Mouse (Mus musculus) heart, postnatal 14 days (tissue): Measurements from ENCODE around the gene Sptb. TPM values are rescaled to one million over a fixed set of nuclear protein-coding genes. Genes with fewer than 3 reads are reported as not detected.
A peak's percentile ranks its signal among the peaks of the same experiment; 100 is the strongest.

Source experiments
- DNase-seq, 2 experiments: peaks; one replicate each; pipeline ENCODE4 v3.0.0; 2021 to 2022
- intact Hi-C: fragments of 180-260 bp; cut with DNase I; formaldehyde crosslinking; loops from one replicate; pipeline ENCODE4 v1.15.1; 2025
- total RNA-seq, 2 experiments: library from RNA; stranded (reverse); gene quantifications; 2 replicates each; pipeline ENCODE4 v1.2.3; 2021

Gene Sptb
- total RNA-seq, 2 experiments from 2014 or later: 67.8 to 70.3 TPM

DNA sequence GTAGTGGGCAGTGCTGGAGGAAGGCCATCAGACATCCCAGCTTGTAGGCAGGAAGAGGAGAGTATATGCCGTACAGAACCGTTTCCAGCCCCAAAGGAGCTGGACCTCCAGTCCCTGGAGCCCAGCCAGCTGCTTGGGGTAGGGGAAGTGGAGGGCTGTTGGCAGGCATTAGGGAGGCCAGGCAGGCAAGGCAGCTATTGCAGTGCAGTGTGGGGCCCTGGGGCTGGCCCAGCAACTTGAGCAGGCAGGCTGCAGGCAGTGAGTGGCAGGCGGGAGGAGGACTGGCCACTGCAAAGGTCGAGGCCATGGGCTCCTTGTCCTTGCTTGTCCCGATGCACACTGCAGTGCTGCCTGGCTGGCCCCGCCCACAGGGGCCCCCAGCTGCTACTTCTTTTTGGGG, 127.5 kb downstream of the Sptb start:
- intact Hi-C loops: no loop called here
- DNase-seq: peak; percentile 51 to 57

DNA sequence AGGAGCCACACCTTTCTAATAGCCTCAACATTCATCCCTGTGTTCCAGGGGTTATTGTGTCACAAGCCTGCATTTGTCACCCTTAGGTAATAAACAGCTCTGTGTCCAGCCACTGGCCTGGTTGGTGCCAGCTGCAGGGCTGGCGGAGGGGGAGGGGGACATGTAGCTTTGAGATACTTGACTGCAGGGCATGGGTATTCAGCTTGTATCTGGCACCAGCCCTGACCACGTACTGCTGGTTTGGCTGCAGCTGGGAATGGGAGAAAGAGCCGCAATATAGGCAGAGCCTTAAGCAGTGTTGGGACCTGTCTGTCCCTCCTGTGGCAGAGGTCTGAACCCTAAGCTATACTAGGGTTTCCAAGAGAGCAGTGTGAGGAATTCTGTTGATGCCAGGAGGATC, 128.2 kb downstream of the Sptb start:
- intact Hi-C loops: no loop called here
- DNase-seq: no peak

DNA sequence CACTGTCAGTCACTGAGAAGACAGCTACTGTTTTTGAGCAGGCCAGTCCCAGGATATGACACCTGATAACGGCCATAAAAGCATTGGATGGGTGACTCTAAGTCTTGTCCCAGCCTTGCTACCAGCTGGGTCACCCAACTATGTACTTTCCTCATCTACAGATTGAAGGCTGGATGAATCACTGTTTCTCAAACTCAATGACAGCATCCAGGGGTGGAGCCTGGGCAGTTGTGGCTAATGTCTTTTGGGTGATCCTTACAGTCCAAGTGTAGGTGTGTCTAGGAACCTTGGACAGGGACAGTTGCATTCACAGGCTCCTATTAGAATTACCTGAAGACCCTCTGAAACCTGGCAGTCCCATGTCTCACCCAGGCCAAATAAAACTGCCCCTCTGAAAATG, 130.5 kb downstream of the Sptb start:
- no peak for DNase-seq
- intact Hi-C loops: no loop called here

DNA sequence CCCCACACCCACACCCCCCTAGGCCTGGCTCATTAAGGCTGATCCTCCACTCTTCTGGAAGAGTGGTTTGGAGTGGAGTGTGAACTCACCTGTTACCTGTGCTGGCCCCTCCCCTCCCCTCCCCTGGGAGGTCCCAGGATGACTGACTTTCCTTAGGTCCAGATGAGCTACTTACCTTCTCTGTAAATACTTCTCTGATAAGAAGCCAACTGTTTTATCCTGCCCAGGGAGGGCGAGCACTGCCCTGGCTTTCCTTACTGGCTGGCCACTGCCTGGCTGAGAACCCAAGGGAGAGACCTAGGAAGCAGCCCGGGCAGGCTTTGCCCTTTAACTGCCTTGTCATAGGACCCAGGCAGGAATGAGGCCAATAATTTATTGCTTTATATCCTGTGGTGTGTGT, 131.9 kb downstream of the Sptb start:
- intact Hi-C loops: no loop called here
- DNase-seq: no peak

DNA sequence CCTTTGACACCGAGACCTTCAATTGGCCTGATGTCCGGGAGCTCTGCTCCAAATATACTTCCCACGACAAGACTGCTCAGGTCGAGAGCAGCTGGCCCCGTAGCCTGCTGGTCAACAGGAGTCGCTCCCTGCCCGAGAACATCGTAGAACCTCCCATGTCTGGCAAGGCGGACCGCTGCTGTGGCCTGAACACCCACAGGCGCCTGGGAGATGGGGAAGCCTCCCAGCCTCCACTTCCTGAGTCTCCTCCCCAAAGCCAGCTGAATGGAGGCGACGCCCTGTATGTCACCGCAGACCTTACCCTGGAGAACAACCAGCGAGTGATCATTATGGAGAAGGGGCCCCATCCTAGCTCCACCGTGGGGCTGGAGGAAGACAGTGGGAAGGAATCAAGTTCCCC, 132.5 kb downstream of the Sptb start:
- intact Hi-C loops: no loop called here
- DNase-seq: no peak

DNA sequence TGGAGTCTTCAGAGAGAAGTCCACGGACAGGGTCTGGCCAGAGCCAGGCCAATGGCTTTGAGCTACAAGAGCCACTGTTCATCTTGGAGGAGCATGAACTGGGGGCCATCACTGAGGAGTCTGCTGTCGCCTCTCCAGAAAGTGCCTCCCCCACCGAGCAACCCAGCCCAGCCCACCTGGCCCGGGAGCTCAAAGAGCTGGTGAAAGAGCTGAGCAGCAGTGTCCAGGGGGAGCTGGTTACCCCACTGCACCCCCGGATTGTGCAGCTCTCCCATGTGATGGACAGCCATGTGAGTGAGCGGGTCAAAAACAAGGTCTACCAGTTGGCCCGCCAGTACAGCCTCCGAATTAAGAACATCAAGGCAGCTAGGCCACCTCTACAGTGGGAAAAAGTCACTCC, 133.5 kb downstream of the Sptb start:
- DNase-seq: no peak
- intact Hi-C loops: no loop called here

DNA sequence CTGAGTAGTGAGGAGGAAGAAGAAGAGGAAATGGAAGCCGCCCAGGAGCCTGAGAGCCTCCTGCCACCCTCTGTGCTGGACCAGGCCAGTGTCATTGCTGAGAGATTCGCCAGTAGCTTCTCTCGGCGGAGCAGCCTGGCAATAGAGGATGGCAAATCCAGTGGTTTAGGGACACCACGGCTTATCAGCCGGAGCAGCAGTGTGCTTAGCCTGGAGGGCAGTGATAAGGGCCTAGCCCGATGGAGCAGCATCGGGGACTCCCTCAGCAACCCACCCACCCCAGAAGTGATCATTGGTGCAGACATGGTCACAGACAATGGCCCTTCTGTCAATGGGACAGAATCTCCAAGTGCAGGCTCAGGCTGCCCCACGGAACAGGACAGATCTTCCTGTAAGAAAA, 134.3 kb downstream of the Sptb start:
- no peak for DNase-seq
- intact Hi-C loops: no loop called here

DNA sequence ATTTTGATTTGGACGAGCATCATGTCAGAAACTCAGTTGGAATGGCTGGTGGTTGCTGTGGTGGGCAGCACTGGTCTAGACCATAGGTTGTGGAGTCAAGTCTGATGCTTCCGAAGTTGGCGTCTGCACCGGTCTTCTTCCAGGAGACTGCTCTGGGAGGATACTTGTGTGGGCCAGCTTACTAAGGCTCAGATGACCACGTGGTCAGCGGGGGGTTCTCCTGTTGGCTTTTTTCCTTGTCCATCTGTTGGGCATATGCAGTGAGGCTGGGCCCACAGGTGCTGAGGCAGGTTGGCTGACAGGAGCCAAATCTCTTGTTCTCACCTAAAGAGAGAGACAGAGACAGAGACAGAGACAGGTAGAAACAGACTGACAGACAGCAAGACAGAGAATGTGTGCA, 135.5 kb downstream of the Sptb start:
- no peak for DNase-seq
- intact Hi-C loops: no loop called here

DNA sequence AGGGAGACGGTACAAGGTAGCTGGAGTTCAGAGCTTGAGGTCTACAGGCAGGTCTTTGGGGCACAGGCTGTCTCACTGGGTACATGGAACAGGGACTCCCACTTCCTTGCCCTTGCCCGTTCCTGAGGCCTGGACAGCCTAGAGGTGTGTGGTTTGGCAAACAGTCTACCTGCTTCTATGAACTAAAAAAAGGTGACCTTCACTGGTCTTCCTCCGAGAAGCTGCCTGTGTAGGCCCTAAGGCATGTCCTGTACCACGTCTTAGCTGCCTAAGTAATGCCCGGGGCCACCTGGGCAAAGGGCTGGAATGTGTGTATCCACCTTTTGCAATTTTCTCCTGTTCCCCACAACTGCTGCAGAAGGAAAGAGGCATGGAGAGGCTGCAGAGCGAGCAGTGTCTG, 137.0 kb downstream of the Sptb start:
- DNase-seq: no peak
- intact Hi-C loops: no loop called here

DNA sequence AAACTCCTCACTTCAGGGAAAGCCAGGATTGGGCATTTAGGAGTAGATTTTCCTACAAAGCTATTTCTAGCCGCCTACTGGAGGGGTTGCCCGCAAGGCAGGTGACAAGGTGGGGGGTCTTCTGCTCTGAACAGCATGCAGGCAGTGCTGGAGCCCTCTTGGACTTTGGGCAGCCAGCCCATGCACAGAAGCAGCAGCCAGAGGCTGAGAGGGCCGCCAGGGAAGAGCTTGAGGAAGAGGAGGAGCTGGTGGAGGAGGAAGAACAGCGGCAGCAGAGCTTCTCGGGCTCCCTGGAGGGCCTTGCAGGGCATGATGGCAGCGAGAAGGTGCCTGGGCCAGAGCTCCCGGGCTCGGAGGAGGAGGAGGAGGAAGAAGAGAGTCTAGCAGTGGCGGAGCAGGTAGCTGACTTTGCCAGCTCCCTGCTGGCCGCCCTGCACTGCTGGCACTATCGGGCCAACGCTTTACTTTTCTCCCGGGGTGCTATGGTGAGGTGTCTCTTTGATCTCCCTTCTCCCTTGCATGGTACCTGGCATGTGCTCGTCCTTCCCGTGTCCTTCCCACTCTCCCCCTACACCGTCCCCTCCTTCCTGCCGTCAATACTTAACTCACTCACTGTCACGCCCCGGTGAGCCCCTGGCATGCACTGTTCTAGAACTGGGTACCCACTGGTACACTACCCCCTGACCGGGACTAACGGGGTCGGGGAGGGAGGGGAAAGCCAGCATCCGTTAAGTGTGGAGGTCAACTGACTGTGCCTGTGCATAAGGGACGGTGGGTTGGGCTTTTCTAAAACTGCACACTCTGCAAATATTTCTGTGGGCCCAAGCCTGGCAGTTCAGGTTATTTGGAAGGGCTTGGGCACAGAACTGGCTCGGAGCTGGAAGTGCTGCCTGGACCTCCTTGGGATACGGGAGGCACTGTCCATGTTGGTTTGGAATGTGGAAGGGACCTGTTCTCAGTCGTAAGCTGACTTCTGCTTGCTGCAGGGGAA, 137.8 kb downstream of the Sptb start:
- intact Hi-C loops: no loop called here
- DNase-seq: no peak

DNA sequence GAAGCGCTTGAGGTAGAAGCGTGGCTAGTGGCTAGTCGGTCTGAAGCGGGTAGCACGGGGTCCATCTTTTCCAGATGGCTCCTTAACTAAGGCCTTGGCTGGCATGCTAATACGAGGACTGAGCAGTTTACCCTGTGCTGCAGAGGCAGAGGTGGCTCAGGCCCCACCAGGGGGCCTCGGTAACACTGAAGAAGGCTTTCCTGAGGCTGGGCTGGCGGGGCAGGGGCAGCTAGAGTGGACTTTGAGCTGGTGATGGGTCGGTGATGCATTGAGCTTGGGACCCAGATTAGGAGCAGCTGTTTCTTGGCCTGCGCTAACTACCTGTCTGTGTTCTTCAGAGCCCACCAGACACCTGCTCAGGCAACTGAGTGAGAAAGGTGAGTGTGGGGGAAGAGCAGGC, 139.1 kb downstream of the Sptb start:
- DNase-seq: no peak
- intact Hi-C loops: no loop called here

DNA sequence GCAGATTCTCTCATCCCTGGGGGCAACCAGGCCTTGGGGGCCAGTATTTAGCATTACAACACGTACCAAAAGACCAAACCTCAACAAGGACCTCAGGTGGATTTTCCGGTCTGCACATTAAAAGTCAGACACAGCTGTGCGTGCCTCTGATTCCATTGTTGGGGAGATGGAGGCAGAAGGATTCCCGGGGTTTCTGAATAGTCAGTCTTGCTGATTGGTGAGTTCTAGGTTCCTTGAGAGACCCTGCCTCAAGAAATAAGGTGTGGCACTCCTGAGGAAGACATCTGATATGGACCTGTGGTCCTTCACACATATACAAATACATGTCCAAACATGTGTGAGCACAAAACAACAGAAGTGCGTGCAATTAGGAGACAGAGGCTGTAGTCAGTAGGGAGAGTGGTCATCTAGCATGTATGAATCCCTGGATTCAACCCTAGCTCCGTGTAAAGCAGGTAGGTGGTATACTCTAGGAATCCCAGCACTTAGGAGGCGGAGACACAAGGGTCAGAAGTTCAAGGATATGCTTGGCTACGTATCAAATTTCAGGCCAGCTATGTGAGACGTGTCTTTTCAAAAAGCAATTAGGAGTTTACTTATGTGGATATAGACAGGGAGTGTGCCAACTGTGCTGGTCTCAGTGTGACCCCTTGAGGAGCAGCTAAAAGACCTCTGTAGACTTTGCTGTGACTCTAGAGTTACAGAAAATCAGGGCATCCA, 140.0 kb downstream of the Sptb start:
- intact Hi-C loops: no loop called here
- DNase-seq: no peak

DNA sequence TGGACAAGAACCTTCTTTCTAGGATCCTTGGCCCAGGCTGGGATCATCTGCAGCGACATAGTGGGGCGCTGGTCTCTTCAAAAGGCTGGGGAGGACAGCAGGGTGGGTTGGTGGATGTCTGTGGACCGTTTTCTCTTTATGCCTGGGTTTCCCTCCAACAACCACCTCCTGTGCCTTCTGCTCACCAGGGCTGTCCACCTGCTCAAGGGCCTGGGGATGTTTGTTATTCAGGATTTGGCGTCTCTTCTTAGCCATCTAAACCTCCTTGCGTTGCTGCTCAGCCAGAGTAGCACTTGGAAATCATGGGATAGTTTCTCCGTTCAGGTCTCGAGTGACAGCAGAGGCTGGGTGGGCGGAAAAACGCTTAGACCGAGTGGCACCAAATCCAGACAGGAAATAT, 144.1 kb downstream of the Sptb start:
- DNase-seq: no peak
- intact Hi-C loops: no loop called here

DNA sequence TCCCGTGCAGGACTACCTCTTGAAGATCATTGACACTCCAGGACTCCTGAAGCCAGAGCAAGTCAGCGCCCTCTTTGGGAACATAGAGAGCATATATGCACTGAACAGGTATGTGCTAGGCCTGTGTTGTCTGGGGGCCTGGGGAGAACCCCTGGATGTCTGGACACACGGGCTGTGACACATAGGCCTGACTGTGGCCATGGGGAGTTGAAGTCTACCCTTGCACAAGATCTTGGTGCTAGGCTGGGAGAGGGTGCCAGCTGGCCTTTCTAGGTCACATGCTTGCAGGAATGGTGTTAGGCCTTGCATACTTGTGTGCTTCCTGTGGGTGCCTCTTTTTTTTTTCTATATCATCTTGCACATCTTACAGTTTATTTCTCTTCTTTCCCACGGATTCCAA, 148.2 kb downstream of the Sptb start:
- intact Hi-C loops: no loop called here
- DNase-seq: no peak

DNA sequence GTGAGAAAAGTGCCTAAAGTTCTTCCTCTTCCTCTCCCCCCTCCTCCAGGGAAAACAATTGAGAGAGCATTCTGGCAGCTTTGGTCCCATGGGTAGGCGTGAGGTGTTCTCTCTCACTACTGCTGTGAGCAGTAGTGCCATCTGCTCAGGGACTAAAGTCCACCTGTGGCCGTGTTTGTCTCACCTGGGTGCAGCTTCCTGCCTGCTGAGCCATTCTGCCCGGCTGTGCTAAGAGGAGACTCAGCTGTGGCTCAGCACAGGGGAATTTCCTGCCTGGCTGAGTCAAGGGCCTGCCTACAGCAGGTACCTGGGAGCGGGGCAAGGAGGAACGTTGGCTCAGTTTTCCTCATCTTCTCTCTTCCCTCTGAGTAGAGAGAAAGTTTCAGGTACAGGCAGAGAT, 152.1 kb downstream of the Sptb start:
- DNase-seq: no peak
- intact Hi-C loops: no loop called here

DNA sequence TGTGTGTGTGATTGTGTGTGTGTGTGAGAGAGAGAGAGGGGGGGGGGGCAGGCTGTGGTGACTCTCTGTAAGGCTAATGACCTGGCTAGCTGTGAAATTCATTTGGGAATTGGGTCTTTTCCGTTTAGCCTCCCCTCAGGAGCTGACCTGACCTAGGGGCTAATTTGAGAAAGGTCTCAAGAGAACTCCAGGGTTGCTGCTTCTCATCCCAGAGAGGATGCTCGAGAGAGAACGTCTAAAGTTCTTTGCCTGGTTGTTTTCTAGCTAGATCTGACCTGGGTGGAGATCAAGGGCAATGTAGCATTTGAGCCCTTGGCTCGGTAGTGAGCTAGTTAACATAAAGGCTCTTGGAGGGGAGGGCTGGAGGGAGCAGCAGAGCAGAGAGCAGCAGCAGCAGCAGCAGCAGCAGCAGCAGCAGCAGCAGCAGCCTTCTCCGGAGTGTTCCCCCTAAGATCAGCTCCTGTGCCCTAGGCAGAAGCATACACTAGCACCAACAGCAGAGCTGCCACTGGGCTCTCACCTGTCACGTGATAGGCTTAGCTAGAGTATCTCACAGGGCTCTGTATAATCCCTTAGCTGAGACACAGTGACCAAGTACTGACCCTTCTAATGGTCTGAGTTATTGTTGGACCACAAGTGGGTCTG, 153.5 kb downstream of the Sptb start:
- DNase-seq: no peak
- intact Hi-C loops: no loop called here

DNA sequence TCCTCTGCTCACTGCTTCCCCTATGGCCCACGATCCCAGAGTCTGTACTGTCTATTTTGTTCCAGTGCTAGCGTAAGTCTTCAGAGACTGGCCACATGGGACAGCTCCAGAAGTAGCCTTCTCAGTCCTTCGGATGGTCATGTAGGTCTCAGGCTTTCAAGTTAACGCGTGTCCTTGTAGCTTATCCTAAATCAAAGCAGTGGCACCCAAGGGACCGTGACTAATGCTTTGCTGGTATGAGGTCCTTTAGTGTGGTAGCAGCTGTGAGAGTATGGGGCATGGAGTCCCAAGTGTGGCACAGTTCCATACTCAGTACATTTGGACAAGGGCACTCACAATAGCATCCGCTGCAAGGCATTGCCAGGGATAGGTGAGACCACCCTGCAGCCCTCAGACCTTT, 154.2 kb downstream of the Sptb start:
- intact Hi-C loops: no loop called here
- DNase-seq: no peak

DNA sequence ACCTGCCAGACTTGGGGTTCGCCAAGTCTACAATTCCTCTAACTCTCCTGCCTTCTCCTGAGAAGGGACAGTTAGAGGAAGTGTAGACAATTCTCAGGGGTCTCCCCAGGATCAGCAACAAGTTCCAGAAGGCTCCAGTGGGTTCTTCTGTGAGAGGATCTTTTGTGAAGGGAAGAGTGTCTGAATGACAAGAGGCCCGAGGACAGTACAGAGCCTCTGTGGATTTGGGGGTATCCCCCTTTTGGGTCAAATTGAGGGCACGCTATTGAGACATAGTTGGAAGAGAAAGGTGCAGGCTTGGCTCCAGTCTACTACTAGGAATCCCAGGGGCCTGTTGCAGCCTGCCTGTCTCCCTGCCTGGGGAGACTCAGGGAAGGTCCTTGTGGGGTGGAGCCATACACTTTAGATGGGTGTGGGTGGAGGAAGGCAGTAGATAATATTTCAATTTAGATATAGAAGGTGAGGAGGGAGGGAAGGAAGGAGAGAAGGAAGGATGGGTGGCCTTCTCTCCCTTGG, 155.4 kb downstream of the Sptb start:
- intact Hi-C loops: no loop called here
- DNase-seq: no peak

DNA sequence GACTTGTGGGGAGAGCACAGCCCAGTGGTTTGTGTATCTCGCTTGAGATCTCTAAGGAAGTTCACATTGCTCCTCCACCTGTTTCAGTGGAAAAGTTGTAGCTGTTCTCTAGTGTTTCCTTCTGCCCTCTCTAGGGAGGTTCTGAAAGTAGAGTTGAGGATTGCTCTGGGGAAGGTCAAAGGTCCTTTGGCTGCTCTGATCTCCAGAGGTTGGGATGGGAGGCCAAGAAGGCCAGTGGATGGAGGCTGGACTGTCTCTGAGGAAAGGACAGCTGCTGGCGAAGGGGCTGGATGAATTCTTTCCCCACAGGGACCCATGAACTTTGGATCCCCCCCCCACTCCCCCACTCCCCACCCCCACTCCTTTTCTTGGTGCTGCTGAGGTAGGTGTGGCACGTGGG, 156.0 kb downstream of the Sptb start:
- DNase-seq: no peak
- intact Hi-C loops: no loop called here

DNA sequence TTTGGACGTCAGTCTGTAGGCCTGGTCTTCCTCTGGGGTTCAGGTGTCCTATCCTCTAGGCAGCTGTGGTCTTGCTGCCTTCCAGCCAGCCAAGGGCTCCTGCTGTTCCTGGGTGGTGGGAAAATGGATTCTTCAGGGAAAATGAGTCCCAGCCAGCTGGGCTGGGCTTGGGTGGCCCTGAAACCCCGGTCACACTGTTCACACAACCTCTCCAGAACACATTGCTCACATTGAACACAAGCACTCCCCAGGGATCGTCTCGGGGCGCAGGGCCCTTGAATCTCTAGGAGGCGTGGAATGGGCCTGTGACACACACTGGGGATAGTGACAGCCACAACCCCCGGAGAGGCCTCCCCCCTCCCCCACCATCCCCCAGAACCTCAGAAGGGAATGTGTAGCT, 156.4 kb downstream of the Sptb start:
- intact Hi-C loops: no loop called here
- peak; percentile 60 to 67 for DNase-seq

DNA sequence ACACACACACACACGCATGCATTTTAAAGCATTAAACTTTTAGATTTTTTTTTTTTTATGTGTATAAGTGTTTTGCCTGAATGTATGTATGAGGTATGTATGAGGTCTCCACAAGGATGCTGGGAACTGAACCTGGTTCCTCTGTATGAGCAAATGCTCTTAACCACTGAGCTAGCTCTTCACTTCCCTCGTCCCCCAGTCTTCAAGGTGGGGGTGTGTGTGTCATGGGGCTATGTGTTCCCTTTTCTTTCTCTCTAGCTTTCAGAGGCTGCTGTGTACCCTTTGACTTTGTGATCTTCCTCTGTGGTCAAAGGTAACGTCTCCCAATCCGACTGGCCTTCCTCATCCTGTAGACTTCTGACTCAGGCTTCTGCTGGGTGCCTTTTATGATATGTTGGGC, 157.4 kb downstream of the Sptb start:
- intact Hi-C loops: no loop called here
- DNase-seq: no peak
